Mouse (Mus musculus) adrenal gland, postnatal 25 days (tissue): ENCODE data around the gene Lama5. TPM values are rescaled to one million over a fixed set of nuclear protein-coding genes. Genes with fewer than 3 reads are reported as not detected.

ENCODE experiments used
- DNase-seq: peaks from one replicate; pipeline ENCODE4 v3.0.0; 2021; ENCODE audit warnings: mixed read lengths
- total RNA-seq: library from RNA; stranded (reverse); gene quantifications from 2 replicates; pipeline ENCODE4 v1.2.3, GENCODE M21; 2021

The Lama5 gene
- total RNA-seq, 1 experiment from 2014 or later, result 29.3 TPM

- no peak for DNase-seq
Observed at GRCm38 (mm10) chr2:180224647-180225043, 1.0 kb downstream of the Lama5 start.

- DNase-seq, result no peak
Observed at GRCm38 (mm10) chr2:180222250-180222649, 3.4 kb downstream of the Lama5 start.

GRCm38 (mm10) chr2:180221051-180221450, 4.6 kb downstream of the Lama5 start:
- no peak for DNase-seq

GRCm38 (mm10) chr2:180220165-180220564, 5.5 kb downstream of the Lama5 start:
- DNase-seq, result no peak

- DNase-seq, result no peak
Observed at GRCm38 (mm10) chr2:180219145-180219943, 6.3 kb downstream of the Lama5 start.

- DNase-seq, result peak; percentile 44
Observed at GRCm38 (mm10) chr2:180218677-180219076, 7.0 kb downstream of the Lama5 start.

GRCm38 (mm10) chr2:180218241-180218640, 7.4 kb downstream of the Lama5 start:
- DNase-seq, result no peak

- peak; percentile 76 for DNase-seq
Observed at GRCm38 (mm10) chr2:180217587-180217986, 8.1 kb downstream of the Lama5 start.

GRCm38 (mm10) chr2:180216921-180217320, 8.7 kb downstream of the Lama5 start:
- no peak for DNase-seq

GRCm38 (mm10) chr2:180215951-180216350, 9.7 kb downstream of the Lama5 start:
- peak; percentile 82 for DNase-seq

GRCm38 (mm10) chr2:180215011-180215461, 10.6 kb downstream of the Lama5 start:
- DNase-seq, result peak; percentile 54

- DNase-seq, result peak; percentile 55
Observed at GRCm38 (mm10) chr2:180214352-180214978, 11.2 kb downstream of the Lama5 start.

GRCm38 (mm10) chr2:180212255-180212654, 13.4 kb downstream of the Lama5 start:
- no peak for DNase-seq

- no peak for DNase-seq
Observed at GRCm38 (mm10) chr2:180208976-180209375, 16.7 kb downstream of the Lama5 start.

GRCm38 (mm10) chr2:180207840-180208239, 17.8 kb downstream of the Lama5 start:
- peak; percentile 68 for DNase-seq

GRCm38 (mm10) chr2:180205956-180206280, 19.7 kb downstream of the Lama5 start:
- no peak for DNase-seq

GRCm38 (mm10) chr2:180205083-180205955, 20.3 kb downstream of the Lama5 start:
- DNase-seq, result no peak

- no peak for DNase-seq
Observed at GRCm38 (mm10) chr2:180204501-180204900, 21.2 kb downstream of the Lama5 start.

GRCm38 (mm10) chr2:180202805-180203204, 22.9 kb downstream of the Lama5 start:
- no peak for DNase-seq

- DNase-seq, result no peak
Observed at GRCm38 (mm10) chr2:180202263-180202662, 23.4 kb downstream of the Lama5 start.

- no peak for DNase-seq
Observed at GRCm38 (mm10) chr2:180201303-180201702, 24.4 kb downstream of the Lama5 start.

GRCm38 (mm10) chr2:180200681-180201080, 25.0 kb downstream of the Lama5 start:
- no peak for DNase-seq

- peak; percentile 33 for DNase-seq
Observed at GRCm38 (mm10) chr2:180198782-180199181, 26.9 kb downstream of the Lama5 start.
